Mouse (Mus musculus): ENCODE data around the gene Tas2r122.
"Not testable (repeated sequence)": the region's sequence is repeated elsewhere in the genome, so short reads cannot be mapped to it uniquely, and the experiment has no call there.

Tas2r122 gene

GRCm38 (mm10) chr6:132711828-132712227, at the start of gene Tas2r122:
Gene Tas2r122, minus strand, starts transcription at chr6:132711928.
- no peak for DNase-seq

GRCm38 (mm10) chr6:132754430-132754829, 42.7 kb upstream of the Tas2r122 start, which contains the start of gene Tas2r124:
Gene Tas2r124, plus strand, starts transcription at chr6:132754730.
- DNase-seq = no peak

- DNase-seq = no peak
Measured at GRCm38 (mm10) chr6:132750206-132750605, 38.5 kb upstream of the Tas2r122 start.

- DNase-seq = no peak
Measured at GRCm38 (mm10) chr6:132737935-132738334, 26.2 kb upstream of the Tas2r122 start, which contains the start of gene Tas2r115. Gene Tas2r115, minus strand, starts transcription at chr6:132738035.

GRCm38 (mm10) chr6:132700907-132701306, 10.8 kb downstream of the Tas2r122 start, which contains the start of gene Tas2r121:
Gene Tas2r121, minus strand, starts transcription at chr6:132701007.
- no peak for DNase-seq

- DNase-seq = not testable (repeated sequence)
Measured at GRCm38 (mm10) chr6:132691596-132691995, 20.1 kb downstream of the Tas2r122 start.

All from embryo, embryonic 11 days (tissue).